Mouse (Mus musculus) heart, postnatal 36 days (tissue): ENCODE measurements at regions not wholly inside any gene's neighbourhood (a gene's known extent, or its start where the extent isn't known, plus 50 kb on each side); places are given as distances from the start of the nearest gene placed in this dataset.

ENCODE experiments used
- DNase-seq, 2 experiments: peaks; one replicate each; pipeline ENCODE4 v3.0.0; 2021 to 2022
- intact Hi-C: fragments of 180-260 bp; cut with DNase I; formaldehyde crosslinking; loops from one replicate; pipeline ENCODE4 v1.15.1; 2025

DNA sequence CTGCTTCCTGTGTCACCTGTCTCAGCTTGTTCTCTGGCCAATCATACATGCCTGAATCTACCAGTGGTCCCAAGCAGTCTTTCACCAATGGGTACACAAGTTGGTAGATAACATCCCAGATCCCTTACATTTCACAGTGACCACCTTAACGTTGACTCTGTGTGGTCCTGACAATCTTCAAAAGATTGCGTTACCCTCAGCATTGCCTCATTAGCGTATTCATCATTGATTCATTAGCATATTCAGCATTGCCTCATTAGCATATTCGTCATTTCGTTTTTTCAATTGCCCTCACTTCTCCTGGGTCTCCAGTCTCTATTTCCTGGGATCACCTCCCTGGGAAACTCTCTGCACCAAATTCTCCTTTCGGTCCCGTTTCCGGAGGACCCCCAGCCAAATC, 55.5 kb upstream of the Habp2 start:
- DNase-seq, result no peak
- intact Hi-C loops, result no loop called here

GRCm38 (mm10) chr19:56231849-56232248, 55.1 kb upstream of the Habp2 start:
- intact Hi-C loops, result no loop called here
- no peak for DNase-seq

DNA sequence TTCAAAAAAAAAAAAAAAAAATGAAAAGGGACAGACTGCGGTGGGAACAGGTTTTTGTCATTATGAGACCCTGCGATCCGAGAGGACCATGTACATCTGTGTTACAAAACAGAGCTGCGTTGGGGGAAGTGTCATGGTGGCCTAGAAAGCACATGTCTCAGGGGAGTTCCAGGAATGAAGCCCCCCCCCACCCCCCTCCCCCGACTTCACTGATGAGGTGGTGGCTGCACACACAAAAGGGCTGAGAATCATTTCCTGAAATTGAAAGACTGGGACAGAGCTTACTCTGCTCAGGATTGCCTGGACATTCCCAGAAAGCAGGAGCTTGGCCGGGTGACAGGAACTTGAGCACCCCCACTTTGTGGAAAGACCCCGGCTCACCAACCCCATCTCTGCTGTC, 54.7 kb upstream of the Habp2 start:
- no peak for DNase-seq
- intact Hi-C loops, result no loop called here

GRCm38 (mm10) chr19:56232950-56233349, 54.0 kb upstream of the Habp2 start:
- no peak for DNase-seq

DNA sequence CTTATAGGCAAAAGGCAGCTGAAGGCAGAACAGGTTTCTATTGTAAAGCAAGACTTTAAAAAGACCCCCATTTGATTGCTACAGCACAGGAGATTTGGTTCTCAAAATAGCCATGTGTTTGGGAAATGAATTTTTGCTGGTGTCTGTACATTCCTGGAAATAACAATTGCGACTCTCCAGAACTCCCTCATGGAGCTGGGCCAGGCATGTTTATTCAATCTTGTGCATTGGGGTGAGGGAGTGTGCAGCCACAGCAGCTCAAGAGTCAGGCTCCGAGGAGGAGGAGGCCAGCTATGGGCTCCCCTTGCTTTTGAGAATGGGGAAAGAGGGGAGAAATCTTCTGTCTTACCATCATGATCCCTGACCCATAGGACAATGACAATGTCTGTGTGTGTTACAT, 51.9 kb upstream of the Habp2 start:
- DNase-seq, result no peak
- intact Hi-C loops, result no loop called here

More at GRCm38 (mm10) chr19:56232950-56233349, 54.0 kb upstream of the Habp2 start:
- intact Hi-C loops, result no loop called here
